Mouse (Mus musculus) CH12F3 (cell line): ENCODE data around the gene Grid1.

Experiments
- in situ Hi-C: fragments of 300-500 bp; cut with MboI; formaldehyde crosslinking; loops from 2 replicates; pipeline ENCODE4 v1.14.3; 2020; ENCODE audit warnings: low sequenced_read_pairs

The Grid1 gene

DNA sequence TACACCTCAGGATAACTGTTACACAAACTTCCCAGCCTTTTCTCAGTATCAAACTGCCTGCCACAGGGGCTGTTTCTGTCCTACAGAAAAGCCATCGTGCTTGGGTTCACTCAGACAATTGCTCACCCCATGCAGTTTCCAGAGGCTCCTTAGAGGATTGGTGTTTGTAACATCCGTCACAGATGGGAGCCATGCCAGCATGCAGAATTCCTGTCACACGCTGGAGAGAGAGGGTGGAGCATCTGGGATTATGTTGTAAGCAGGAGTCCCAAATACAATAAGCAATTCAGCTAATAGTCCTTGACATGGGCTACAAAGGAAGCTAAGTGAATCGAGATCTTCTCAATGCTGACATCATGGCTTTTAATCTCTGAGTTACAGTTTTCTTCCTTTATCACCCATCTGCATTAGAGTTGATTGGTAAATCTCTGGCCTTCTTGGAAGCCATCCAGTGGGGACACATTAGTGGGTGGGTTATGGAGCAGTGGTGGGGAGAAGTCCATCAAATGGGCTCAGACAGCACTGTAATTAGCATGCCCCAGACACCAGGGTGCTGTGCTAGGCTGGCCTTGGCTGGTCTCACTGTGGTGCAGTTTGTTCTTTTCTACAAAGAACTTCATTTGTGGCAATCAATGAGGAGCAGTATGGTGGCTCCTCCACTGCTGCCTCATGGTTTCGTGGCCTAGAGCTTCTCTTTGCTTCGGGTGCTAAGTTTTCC is 149.4 kb downstream of the Grid1 start:
- in situ Hi-C loops = loop anchor here (25.0 kb wide), 1 partner anchor 357 kb away; the partner anchor contains the start of gene Opn4

DNA sequence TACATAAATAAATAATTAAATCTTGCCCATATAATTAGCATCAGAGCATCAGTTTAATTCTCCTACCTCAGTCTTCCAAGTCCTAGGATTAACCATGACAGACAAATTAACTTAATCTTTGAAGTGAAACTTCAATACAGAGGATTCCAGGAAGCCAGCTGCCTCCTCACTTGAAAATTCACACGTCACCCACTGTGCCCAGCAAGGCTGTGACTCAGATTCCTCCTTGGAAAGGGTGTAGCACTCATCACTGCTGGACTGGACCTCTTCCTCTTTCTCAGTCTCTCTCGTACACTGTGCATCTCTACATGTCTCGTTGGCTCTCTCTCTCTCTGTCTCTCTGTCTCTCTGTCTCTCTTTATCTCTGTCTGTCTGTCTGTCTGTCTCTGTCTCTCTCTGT is 153.0 kb downstream of the Grid1 start:
- in situ Hi-C loops = loop anchor here (25.0 kb wide), 1 partner anchor 361 kb away; the partner anchor contains the start of gene Opn4

DNA sequence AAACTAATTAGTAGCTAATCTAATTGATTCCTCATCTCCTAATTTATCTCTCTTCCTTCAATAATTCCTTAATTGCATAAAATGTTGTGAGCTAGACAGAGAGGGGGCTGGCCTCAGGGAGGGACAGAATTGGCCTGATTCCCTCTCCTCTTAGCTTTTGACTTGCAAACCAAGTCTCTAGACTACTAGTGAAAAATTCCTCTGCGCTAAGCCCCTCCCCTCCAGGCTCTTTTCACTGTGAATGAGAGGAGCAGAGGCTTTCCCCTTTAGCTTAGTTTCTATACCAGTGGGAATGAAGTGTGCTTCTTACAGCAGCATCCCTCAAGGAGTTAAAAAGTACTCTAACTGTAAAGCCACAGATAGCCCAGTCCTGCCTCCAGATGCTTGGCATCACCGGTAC is 160.8 kb downstream of the Grid1 start:
- in situ Hi-C loops = no loop called here

DNA sequence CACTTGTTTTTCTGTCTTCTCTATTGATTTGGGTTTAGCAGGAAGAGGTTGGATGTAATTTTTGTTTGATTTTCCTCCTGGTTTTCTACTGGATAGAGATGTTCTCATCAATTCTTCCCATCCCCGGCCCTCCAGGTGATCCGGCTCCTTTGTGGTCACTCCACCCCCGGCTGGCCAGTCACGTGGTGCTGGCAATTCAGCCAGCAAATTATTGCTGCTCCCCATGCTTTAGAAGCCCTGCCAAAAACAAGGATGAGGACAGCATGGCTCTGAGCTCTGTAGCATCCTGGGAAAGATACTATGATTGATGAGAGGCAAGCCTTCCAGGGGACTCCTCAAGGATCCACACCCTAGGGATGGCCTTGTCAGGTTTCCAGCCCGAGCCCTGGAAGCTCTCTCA is 169.2 kb downstream of the Grid1 start:
- in situ Hi-C loops = no loop called here

DNA sequence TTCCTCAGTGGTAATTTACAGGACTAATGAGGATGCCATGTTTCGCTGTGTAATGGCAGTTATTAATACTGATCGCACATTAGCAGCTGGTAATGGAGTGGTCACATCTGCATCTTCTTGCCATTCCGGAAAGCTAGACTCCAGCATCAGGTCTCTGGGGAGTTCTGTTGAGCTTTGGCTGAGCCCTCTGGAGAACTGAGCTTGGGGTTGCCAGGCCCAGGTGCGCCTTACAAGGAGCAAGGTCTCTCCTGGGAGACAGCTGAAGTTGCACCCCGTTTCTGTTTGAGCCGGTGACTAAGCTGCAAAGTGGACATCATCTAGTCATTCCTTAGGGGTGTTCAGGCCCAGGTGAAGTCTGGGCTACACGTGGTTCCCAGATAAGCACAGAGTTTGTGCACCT is 186.8 kb downstream of the Grid1 start:
- in situ Hi-C loops = no loop called here

DNA sequence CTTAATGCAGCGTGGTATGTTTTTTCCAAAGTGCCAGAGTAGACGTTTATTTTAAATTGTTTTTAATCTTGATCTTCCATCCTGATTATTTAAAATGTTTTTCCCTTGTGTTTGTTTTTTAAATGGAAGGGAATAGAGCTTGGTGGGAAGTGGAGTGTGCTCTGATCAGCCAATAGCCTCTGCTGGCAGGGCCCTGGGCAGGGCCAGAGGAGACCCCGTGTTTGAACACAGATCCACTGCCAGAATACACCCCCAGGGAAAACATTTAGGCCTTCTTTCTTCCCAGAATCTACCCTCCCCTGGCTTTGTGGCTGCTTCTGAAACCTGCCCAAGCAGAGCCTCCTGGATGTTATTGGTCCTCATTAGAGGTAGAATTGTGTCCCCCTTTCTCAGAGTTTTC is 188.8 kb downstream of the Grid1 start:
- in situ Hi-C loops = no loop called here

DNA sequence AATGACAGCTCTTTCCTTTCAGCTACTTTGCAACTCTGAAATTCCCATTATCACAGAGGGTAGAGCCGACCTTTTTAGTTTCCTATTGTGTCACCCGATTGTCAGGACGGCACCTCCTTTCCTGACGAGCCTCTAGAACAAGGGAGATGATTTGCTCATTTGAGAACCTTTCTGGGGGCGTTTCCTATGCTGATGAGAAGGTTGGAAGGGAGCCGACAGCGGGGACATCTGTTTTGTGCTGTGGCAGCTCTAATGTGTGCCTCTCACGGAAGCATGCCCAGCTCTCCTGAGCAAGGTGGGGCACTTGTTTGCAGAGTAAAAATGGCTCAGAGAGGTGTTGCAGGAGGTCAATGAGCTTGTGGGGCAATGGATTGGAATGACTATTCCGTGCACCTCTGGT is 189.2 kb downstream of the Grid1 start:
- in situ Hi-C loops = no loop called here

DNA sequence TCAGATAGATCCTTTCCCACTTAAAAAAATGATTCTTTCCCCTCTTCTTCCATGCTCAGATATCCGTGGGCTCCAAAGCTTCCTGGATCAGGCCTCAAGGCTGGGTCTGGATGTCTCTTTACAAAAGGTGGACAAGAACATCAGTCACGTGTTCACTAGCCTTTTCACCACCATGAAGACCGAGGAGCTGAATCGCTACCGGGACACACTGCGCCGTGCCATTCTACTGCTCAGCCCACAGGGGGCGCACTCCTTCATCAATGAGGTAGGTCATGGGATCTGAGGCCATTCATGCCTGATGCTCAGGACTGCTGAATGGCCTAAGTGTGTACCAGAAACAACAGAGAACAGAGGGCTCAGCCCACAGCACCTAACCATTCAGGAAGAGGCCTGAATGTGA is 206.8 kb downstream of the Grid1 start:
- in situ Hi-C loops = no loop called here

DNA sequence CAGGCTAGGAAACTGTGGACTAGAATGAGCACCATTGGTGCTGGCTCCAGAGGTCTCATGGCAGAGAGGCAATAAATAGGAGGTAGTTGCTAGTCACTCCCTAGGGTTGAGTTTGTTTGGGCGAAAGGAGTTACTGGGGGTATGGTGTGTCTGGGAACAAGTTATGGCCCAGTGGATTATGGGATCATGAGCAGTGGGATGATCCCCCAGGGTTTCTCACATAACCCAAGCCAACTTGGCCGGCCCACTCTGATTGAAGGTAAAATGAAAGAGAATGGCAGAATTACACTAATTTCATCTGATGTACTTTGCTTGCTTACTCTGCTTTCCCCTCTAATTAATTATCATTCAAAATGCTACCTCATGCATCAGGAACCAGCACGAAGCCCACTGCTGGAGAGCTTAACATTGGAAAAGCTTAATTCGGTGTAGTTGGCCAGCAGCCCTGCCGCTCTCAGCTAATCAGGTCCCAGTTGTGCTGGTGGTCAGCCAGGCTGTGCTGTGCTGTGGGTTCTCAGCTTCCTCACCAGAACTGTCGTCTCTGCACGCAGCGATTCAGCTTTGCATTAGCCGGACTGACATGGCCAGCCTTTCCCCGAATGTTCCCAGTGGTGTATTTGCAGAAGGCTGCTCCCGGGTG is 207.7 kb downstream of the Grid1 start:
- in situ Hi-C loops = no loop called here

DNA sequence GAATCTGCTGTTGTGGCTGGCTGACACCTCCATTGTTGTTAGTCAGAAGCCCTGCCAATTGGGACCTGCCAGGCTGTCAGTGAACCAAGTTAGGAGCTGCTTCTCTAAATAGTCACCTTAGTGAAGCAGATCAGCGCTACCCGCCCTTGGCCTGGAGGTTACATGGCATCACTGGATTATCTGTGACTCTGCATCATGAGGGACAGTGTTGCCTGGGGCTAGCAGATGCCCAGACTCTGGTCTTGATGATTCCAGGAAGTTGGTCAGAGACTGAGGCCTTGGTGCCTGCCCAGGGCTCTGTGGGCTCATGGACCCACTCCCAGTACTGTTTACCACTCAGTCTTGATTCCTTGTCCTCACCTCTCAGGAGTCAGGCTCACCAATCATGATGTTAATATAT is 209.7 kb downstream of the Grid1 start:
- in situ Hi-C loops = no loop called here

DNA sequence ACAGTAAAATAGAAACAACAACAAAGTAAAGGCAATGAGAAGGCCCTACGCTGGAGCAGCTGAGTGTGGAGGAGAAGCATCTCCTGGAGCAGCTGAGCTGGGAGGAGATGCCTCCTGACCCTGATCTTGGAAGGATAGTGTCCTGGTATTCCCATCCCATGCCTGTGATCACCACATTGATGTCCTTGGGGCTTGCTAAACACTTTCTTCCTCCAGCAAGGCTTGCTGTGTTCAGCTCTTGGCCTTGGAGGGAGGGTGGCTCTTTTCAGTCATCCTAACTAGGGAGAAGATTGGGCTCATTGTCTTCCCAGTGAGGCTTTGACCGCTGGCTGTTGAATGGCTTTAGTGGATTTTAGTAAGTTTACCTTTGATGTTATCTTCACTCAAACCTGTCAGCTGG is 210.4 kb downstream of the Grid1 start:
- in situ Hi-C loops = no loop called here

DNA sequence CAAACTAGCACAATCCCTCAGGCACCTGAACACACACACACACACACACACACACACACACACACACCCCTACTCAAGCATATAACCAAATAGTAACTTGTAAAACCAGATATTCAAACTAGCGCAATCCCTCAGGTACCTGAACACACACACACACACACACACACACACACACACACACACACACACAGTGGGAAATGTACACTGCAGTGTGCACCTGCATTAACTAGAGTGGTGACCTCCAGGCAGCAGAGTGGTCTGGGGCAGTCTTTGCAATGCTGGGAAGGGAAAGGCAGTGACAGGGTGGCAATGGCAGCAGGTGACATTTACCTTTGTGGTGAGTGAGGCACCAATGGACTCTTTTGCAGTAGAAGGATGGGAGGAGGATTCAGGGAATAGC is 212.4 kb downstream of the Grid1 start:
- in situ Hi-C loops = no loop called here

DNA sequence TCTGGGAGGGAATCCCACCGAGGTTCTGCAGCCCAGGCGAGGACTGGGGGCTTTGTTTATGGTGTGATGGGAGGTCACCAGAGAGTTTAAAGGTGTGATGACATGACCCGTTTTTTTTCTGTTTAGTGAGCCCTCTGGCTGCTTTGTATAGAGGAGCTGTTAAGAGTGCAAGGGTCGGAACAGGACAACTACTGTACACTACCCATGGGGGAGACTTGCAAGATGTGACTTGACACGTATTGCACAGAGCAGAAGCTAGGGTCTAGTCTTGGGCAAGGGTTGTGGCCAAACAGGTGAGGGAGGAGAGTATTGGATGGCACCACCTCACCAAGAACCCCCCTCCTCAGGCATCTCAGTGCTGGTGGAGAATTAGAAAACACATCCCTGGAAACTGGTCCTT is 224.4 kb downstream of the Grid1 start:
- in situ Hi-C loops = no loop called here

DNA sequence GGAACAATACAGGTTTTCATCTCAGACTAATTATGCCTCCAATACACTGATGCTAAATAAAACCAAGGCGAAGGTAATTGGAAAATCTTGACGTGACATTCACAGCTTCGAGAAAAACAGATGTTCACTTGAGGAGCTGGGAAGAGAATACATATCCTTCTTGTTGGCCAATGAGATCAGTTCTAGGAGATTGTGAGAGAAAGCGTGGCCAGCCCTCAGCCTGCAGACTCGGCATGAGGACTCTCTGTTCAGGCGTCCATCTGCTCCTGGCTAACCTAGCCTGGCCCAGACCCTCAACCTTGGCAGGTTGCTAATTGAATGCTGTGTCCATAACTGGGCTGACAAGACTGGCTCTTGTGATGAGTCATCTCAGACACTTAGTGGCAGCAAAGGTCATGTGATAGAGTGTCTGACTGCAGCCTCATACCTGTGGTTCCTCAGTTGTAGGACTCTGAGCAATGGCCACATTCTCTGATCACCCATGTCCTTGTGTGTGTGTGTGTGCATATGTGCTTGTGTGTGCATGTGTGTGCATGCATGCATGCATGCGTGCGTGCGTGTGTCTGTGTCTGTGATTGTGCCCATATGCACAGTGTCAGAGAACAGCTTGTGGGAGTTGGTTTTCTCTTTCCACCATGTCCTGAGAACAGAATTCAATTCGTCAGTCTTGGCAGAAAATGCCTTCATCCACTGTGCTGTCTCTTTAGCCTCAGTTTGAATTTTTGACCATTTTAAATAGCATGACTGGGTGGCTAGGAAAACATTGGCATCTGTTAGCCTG is 225.2 kb downstream of the Grid1 start:
- in situ Hi-C loops = no loop called here

DNA sequence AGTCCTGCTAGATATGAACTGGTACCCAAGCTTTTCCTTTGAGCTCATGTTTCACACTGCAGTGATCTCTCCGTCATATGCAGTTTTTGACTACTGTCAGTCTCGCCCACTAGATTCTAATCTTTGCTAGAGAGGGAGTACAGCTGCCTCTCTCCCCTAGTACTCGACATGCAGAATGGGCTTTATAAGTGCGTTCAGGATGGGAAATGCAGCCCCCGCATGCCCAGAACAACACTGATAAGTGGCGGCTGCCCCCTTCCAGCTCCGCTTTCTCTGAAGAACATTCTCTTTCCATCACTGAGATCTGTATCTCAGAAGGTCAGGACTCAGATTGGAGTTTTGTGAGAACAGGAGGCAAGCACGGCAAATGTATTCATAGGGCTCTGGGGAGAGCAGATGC is 229.3 kb downstream of the Grid1 start:
- in situ Hi-C loops = no loop called here

DNA sequence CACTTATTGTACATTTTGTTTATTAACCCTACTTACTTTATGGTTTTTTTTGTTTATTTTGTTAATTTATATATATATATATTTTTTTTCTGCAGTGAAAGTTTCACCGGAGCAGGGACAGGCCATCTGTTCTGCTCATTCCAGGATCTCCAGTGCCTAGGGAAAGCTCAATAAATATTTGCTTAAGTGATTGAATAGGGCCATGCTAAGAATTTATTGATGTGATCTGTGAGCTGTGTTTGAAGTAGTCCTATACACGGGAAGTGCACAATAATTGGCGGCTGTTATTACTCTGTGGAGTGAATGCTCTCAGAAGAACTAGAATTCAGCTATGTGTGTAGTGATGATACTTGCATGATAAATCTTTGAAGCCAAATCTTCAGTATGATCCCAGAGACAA is 234.2 kb downstream of the Grid1 start:
- in situ Hi-C loops = no loop called here

DNA sequence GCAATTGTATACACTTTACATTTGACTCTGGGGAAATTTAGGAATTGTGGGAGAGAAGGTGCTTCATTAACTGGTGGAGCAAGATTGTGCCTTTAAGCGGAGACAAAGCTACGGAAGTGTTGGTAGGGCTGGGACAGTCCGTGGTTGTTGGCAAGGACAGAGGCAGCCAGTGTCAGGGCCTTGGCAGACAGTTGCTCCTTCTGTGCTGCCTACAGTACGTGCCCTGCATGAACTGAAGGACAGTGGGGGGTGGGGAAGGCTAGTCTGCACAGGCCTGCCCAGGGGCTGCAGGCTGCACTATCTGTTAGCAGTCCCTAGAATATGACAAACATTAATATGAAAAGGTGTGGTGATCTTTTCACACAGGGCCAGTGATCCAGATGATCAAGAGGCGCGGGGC is 254.7 kb downstream of the Grid1 start:
- in situ Hi-C loops = no loop called here

DNA sequence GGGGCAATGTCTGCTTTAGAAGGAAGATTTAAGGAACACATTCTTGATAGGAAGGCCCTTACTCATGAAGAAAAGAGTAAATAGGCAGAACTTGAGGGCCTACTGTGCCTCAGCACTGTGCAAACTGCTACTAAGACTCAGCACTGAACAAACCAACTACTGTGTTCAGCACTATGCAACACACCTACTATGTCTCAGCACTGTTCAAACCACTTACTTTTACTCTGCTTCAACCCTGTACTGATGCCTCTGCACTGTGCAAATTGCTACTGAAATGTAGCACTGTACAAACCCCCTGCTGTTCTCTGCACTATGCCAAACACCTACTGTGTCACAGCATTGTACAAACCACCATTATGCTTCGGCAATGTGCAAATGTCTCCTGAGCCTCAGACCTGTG is 260.0 kb downstream of the Grid1 start:
- in situ Hi-C loops = no loop called here

DNA sequence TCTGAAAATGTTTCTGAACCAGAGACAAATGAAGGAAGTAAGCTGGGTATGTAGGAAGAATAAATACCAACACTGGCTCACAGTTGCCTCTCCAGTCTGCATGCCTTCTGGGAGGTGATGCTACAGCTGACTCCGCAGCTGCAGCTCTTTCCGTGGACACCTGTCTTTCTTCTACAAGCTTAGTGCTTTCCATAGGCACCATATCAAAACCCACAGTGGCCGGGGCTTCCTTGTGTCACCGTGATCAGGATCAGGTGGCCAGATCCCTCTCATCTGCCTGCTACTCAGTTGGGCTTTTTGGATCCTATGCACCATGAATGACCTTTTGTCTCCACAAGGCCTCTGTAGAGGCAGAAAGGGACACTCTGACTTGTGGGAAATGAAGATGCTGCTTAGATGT is 272.7 kb downstream of the Grid1 start:
- in situ Hi-C loops = no loop called here

DNA sequence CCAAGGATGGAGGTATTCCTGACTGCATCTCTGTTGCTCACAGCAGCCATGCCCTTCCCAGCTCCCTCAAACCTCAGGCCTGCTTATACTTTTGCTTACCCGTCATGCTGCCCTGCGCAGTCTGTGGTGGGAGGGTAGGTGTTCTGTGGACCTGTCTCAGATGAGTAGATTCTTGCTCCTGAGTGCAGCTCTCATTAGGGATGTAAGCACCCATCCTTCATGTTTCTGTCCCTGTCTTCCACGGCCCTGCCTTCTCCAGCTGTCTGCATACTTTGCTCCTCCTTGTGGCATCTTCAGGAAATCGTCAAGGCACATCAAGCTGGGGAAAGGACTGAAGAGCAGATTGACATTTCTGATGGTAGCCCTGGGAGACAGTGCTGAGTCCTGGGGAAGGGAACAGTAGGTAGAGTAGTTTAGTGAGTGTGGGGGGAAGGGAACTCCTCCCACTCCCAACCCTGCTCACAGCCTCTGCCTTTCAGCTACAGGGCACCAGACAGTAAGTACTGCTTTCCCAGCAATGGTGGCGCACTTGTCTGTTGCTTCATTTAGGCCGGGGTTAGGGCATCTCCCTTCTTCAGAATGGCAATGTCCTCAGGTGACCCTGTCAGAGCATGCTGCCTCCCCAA is 273.8 kb downstream of the Grid1 start:
- in situ Hi-C loops = no loop called here

DNA sequence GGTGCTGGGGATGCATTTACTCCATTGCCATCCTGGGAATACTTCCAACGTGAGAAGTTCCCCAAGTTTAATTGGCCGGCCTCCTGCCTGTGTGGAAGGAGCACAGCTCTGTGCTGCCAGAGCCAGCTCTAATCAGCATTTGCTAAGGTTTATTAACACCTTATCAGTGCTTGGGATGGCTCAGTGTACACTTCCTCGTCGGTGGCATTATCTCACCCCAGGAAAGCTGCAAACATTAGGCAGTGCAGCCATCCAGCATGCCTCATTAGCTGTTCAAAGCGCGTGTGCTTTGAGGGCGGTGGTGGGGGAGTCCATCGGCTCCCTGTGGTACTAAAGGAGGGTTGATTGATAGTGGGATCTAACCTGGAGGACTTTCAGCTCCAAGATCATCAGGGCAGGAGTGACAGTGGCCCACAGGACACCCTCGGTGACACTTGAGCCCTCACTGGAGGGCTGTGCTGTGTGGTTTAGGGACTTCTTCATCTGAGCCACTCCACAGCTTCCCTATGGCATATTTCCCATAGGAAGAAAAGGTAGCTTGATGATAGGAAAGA is 275.7 kb downstream of the Grid1 start:
- in situ Hi-C loops = no loop called here
